Mouse (Mus musculus) T-cell, adult 2 months (primary cell): Measurements from ENCODE around the gene Efcab11.
"Not testable (repeated sequence)": the region's sequence is repeated elsewhere in the genome, so short reads cannot be mapped to it uniquely, and the experiment has no call there.

Experiments used
- DNase-seq: peaks from one replicate; pipeline ENCODE4 v3.0.0; 2022; ENCODE audit warnings: low spot score

The Efcab11 gene

DNA sequence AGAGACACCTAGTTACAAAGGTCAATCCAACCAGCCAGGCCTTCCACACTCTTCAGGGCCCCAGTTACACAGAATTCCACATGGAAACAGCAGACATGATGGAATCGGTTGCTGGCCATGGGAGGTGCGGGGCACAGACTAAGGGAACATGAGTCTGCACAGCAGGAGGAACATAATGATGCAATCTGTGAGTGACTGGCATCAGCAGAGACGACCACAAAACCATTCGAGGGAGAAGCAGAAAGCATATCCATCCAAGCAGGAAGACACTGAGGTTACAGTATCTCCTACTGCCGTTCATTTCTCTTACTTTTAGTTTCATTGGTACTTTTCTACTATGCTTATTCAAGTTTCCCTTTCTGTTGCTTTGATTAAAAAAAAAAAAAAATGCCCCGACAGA is 9.6 kb downstream of the Efcab11 start:
- no peak for DNase-seq

DNA sequence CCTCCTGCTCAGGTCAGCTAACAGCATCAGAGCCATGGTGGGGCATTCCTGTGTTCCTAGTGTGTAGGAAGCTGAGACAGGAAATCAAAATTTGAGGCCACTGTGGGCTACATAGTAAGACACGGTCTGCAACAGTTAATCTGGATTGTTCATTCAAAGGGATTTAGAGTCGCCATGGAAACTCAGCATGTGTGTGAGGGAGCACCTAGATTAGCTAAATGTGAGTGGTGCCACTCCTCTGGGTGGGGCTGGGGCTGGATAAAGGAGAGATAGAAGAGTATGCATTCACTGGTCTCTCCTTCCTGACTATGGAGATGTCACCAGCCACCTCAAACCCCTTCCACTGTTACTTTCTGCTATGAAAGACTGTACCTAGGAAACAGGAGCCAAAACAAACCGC is 10.8 kb downstream of the Efcab11 start:
- no peak for DNase-seq

DNA sequence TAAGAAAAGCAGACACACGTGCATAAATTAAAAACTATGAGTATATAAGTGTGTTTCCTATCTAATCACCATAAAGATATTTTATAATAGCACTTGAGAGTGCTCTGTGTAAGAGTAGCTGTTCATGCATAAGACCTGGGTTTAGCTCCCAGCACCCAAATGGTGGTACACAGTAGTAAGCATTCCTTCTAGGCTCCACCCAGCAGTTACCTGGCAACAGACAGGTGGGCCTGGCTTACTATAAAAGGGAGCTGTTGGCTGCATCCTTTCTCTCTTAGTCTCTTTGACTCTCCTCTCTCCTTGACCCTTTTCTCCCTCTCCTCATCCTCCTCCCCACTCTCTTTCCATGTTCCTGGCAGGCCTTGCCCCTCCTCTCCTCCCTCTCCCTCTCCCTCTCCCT is 15.4 kb downstream of the Efcab11 start:
- no peak for DNase-seq

DNA sequence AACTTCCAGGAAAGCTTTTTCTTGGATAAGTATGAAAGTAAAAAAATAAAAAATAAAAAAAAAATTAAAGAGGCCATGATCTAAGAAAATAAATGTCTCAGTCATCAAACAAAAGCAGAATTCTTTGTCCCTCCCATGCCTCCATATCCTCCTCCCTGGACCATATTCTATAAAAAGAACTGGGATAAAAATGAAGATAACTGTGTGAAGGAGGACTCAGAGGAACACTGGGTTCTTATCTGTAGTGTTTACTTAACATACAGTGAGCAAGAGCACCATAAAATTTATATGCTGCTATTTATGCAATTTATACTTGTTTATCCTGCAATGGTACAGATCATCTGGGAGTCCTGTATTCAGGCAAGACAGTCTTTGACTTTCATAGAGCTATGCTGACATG is 19.6 kb downstream of the Efcab11 start:
- DNase-seq: no peak

- DNase-seq: no peak
These were observed 23.3 kb downstream of the Efcab11 start for GRCm38 (mm10) chr12:99860981-99861380.

GRCm38 (mm10) chr12:99859391-99860100 is 24.7 kb downstream of the Efcab11 start:
- no peak for DNase-seq

DNA sequence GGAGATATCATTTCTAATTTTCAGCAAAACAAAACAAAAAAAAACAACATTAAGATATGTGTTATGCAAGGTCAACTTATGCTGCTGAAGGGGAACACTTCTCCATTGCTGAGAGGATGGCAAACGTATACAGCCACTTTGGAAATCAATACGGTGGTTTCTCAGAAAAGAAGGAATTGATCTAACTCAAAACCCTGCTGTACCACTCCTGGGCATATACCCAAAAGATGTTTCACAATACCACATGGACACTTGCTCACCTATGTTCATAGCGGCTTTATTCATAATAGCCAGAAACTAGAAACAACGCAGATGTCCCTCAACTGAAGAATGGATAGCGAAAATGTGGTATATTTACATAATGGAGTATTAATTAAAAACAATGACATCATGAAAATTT is 25.6 kb downstream of the Efcab11 start:
- no peak for DNase-seq

DNA sequence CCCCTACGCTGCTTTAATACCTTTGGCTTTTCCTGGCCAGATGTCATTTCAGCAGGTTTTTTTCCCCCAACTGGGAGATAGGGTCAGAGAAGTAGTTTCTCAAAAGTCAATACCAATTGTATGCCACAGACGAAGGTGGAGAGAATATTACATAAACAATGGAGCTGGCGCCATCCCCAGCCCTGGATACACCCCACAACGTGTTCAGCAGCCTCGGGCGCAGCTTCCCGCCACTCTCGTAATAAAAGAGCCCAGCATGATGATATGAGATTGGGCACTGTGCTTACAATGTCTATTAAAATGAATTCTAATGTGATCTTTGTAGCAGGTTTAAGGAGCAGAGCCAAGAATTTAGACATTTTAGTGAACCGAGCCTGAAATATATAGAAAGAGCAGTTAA is 28.2 kb downstream of the Efcab11 start:
- DNase-seq: no peak

- no peak for DNase-seq
These were observed 30.6 kb downstream of the Efcab11 start for GRCm38 (mm10) chr12:99853323-99854258.

- DNase-seq: no peak
These were observed 34.2 kb downstream of the Efcab11 start for GRCm38 (mm10) chr12:99849996-99850395.

DNA sequence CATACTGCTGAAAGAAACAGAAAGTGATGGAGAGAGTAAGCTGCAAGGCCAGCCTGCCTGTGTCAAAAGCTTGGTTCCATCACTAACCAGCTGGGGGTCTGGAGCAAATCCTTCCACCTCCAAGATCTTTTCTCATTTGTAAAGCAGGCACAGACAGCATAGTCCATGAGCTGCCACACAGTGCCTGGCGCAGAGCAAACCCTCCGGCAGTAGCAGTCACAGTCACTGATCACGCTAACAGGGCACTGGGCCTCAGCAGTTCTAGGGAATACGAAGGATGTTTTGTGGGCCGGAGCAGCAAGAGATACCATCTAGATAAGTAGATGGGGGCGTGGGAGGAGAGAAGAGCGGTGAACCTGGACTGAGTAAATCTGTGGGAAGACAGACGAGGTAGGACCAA is 39.3 kb downstream of the Efcab11 start:
- DNase-seq: no peak

GRCm38 (mm10) chr12:99838703-99839102 is 45.5 kb downstream of the Efcab11 start:
- no peak for DNase-seq

GRCm38 (mm10) chr12:99838109-99838508 is 46.1 kb downstream of the Efcab11 start:
- no peak for DNase-seq

- no peak for DNase-seq
These were observed 46.7 kb downstream of the Efcab11 start for GRCm38 (mm10) chr12:99837528-99837927.

DNA sequence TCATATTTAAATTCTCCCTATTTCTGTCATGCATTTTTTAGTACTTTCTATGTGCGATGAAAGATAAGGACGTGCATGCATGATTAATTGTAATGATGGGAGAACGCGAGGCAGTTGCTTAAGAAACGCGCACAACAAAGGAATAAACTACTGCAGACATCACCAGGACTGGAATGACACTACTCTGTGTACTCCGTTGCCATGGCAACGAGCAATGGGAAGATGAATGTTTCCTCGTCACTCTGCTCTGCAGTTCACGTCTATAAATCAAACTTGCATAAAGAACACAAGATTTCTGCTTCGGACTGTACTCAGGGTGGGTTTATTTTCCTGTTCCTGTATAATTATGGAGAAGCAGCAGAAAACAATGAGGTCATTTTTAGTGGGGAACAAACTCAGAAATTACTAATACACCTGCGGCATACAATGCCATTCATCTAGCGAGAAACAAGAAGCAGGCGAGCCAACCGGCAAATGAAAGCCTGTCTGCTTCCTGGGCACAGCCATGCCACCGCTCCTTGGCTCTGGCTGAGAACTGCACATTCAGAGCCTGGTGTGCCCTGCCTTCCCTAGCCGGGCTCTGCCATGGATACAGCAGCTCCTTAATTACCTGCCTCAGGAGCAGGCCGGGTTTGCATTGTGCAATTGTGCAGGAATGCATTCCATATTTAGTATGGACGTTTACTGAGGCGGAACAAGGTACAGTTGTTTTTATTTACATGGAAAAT is 47.7 kb downstream of the Efcab11 start:
- DNase-seq: peak; percentile 30

DNA sequence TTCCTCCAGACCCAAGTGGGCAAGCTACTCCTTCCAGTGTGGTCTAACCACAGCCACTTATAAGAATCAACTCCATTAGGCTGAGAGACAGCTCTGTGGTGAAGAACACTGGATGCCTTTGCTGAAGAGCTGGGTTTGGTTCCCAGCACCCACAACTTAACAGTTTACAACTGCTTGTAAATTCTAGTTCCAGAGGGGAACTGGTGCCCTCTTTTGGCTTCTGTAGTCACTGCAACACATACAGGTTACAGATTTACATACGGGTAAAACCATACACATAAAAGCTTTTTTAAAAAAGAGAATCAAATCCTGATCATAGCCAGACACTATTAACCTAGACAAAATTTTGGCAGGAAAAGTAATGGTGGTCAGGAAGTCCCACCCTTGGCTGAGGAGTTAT is 50.8 kb downstream of the Efcab11 start:
- no peak for DNase-seq

- no peak for DNase-seq
These were observed 61.6 kb downstream of the Efcab11 start for GRCm38 (mm10) chr12:99822591-99822990.

DNA sequence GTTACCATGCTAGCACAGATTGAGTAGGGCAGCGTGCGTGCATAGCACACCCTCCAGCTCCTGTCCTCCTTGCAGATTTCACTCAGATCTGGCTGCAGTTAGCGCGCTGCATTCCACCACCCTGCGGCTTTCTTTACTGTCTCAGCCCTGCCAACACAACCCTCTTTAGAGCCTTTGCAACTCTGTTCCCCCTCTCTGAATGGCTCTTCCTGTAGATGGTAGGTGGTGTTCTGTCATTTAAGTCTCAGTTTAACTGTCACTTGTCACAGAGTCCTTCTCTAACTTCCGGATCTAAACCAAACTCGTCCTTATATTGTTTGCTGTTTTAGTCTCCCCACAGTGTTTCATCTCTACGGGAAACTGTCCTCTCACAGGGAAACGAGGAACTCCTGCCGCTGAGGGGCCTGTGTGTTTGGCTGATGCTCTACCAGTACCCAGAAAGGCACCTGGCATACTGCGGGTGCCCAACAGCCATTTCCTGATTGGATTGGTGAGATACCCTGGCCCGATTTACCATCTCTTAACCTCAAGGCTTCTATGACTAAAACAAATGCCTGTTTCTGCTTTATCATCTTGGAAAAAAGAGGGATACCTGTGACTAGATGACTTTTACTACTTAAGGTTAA is 62.8 kb downstream of the Efcab11 start:
- DNase-seq: no peak

GRCm38 (mm10) chr12:99819186-99819974 is 64.9 kb downstream of the Efcab11 start:
- no peak for DNase-seq

DNA sequence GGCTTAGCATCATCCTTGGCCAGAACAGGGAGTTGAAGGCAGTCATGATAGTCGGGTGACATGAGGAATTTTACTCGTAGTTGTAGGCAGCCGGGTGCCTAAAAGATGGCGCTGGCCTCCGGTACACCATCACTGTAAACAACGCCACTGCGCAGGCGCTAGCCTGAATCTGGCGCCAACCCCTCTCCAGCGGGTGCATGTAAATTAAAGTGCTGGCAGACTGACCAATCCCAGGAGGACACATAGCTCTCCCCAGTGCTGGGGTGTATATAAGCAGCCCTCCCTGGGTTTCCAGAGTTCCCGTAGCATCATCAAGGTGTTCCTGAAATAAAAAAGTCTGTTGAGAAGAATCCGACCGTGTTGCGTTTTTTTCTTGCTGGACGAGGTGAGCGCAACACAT is 66.2 kb downstream of the Efcab11 start:
- not testable (repeated sequence) for DNase-seq

- no peak for DNase-seq
These were observed 69.0 kb downstream of the Efcab11 start for GRCm38 (mm10) chr12:99815244-99815643.
